Mouse (Mus musculus) inflammation-experienced regulatory T-cells, adult 6 months (primary cell): ENCODE measurements around the gene Etv6. TPM values are rescaled to one million over a fixed set of nuclear protein-coding genes. Genes with fewer than 3 reads are reported as not detected.
A peak's percentile ranks its signal among the peaks of the same experiment; 100 is the strongest.

Experiments used
- ATAC-seq: one replicate; pipeline ENCODE4 v1.8.0; 2017
- polyA plus RNA-seq, 3 experiments: library from polyadenylated mRNA; unstranded; fragments of 100-300 nt; shearing (Covaris generic); gene quantifications; one replicate each; pipeline ENCODE4 v1.2.1; 2017

Gene Etv6
- polyA plus RNA-seq, 3 experiments from 2014 or later: 10.0 to 16.8 (median 11.9) TPM

DNA sequence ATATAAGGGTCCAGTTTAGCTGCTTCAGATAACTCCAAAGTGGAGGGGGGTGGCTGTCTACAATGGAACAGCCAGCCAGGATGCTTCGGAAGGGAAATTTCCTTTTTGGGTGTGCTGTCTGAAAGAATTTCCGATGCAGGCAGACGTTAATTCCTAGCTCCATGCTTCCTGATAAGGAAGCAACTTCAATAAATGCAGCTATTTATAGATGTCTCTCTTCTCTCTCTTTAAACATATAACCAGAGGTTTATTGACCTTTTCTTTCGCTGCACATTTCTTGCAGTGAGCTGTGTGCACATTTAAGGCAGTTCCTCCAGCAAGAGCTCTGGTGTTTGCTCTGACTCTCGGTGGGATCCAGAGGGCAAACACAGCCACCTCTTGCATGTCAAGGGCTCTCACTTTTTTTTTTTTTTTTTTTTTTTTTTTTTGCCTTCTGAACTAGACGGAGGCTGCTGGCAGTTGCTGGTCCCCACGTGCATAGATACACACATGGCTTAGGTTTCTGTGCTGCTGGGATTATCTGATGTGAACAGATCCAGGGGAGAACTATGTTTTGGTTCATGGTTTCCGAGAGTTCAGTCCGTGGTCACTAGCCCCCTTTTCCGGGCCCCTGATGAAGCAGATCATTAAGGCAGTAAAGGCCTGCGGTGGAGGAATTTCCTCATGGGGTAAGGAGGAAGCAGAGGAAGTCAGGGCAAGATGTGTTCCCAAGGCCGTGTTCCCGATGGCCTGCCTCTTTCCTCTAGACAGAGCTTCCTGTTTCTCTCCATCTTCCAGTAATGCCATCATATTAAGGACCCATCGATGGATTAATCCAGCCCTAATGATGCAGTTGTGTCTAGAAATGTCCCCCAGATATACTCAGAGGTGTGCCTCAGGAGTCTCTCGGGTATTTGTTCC lies 109.0 kb downstream of the Etv6 start:
- ATAC-seq: no peak

DNA sequence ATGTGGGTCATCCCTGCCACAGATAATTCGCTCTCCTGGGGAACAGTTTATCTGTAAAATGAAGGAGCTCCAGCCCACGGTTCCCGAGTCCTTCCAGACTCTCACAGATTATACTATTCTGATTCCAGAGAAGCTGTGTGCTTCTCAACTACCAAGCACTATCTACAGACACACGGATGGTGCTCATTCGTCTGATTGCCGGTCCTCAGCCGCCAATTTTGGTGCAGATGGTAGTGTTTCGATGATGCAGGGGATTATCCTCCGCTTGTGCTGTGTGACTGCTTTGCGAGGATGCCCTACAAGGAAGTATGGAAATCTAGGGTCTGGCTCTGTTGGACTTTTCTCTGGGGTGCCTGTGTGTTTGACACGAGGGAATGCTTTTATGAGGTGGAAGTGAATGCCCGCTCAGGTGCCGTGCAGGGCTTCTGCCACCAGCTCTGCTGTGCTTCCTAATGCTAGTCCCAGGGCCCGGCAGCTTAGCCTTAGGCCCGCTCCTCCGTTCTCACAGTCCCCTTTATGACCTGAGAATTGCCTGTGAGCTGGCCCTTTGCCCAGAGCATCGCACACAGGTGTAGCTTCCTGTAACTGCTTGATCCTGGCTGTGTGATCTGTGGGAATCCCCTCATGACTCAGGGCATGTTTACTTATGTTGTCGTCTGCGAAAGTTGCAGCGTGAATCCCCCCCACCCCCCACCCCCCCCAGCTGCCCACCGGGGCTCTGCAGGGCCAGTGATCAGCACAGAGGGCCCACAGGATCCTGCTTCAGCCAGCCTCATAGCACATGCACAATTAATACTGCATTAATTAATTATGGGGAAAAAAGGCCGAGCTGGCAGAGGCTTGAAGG lies 112.3 kb downstream of the Etv6 start:
- ATAC-seq: peak; percentile 95

- peak; percentile 19 for ATAC-seq
Measured at GRCm38 (mm10) chr6:134148443-134148942, 113.0 kb downstream of the Etv6 start.

DNA sequence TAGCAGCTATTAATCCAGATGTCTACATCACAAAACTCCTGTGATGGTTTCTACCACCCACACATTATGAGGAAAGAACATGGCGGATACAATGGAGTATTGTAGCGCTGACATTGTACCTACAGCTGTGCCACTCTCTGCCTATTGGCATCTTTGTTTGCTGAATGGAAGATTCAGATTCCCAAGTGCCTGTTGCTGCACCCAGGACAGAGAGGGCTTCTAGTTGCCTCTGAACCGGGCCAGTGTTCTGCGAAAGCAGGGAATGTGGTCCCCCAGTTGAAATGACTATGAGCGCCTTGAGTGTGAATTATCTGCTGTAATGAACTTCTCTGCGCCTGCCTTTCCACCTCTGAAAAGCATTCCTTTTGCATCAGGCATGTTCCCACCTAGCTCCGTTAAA lies 114.1 kb downstream of the Etv6 start:
- ATAC-seq: no peak

GRCm38 (mm10) chr6:134151022-134151680 lies 115.7 kb downstream of the Etv6 start:
- no peak for ATAC-seq

DNA sequence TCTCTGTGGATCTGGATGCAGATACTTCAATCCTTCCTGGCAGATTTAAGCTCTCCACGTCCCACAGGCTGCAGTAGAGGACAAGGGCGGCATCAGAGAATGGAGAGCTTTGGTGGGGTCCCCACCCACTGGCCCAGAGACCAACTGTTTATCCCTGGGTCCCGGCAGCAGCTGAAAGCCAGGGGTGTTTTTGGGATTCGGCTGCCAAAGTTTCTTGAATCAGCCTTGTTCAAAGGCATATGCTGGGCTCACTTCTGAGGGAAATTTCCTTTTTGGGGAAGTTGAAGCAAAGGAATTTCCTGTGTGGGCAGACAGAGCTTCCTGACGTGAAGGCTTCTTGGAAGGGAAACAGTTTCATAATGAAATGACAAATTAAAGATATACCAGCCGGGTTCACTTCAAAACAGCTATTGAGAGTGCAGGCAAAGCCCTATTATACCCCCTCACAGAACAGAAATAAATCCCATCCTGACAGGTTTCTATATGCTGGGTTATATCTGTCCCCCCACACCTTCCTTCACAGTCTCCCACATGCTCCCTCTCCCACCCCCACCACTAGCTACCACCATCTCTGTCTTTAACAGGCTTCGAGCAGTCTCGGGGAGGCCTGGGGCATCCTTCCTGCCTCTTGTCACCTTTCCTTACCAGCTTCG lies 116.5 kb downstream of the Etv6 start:
- ATAC-seq: no peak

GRCm38 (mm10) chr6:134152539-134152938 lies 117.0 kb downstream of the Etv6 start:
- ATAC-seq: no peak

DNA sequence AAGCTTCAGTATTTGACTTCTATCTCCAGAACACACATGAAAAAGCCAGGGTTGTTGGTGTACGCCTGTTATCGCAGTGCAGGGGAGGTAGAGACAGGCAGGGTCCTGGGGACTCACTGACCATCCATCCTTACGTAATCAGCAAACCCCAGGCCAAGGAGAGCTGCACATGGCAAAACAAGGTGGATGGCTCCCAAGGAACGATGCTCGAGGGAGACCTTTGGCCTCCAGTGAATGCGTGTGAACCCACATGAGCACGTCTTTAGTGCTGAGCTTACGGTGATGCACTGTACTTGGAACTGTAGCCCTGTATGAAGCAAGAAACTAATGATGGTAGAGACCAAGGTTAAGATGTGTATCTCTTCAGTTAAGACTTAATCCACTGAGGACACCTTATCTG lies 119.2 kb downstream of the Etv6 start:
- ATAC-seq: no peak

- ATAC-seq: no peak
Measured at GRCm38 (mm10) chr6:134155900-134156623, 120.6 kb downstream of the Etv6 start.

GRCm38 (mm10) chr6:134157533-134158115 lies 122.1 kb downstream of the Etv6 start:
- no peak for ATAC-seq

- ATAC-seq: no peak
Measured at GRCm38 (mm10) chr6:134158201-134158600, 122.7 kb downstream of the Etv6 start.

DNA sequence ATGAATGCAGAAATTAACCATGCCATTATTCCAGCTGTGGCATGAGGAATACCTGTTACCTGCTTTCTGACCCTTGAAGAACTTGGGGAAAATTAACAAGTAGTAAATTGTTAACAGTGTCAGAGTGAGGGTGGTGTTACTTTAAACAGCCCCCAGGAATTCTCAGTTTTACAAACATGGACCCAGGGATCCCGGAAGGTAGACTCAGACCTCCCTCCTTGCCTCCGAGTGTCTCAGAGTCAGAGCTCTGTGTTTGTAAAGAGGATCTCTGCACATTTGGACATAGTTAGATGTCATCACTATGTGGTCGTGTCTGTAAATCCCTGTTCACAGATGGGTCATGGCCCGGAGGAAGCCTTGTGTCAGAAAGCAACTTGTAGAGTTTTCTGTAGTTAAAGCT lies 124.2 kb downstream of the Etv6 start:
- no peak for ATAC-seq

DNA sequence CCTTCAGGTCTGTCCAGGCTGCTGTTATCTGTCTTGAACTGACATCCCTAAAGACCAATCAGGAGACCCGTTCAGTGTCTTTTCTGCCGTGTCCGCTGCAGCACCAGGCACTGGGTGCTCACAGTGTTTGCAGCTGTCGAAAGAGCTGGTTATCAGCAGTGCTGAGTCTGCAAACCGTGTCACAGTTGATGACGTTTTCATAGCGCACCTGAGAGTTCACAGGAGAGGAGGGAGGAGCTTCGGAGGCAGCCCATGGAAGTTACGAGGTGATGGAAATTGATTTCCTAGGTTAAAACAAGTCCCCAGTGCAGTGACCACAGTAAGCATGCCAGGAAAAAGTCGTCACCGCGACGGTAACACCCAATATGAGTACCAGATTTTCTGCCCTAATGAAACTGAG lies 125.5 kb downstream of the Etv6 start:
- no peak for ATAC-seq

DNA sequence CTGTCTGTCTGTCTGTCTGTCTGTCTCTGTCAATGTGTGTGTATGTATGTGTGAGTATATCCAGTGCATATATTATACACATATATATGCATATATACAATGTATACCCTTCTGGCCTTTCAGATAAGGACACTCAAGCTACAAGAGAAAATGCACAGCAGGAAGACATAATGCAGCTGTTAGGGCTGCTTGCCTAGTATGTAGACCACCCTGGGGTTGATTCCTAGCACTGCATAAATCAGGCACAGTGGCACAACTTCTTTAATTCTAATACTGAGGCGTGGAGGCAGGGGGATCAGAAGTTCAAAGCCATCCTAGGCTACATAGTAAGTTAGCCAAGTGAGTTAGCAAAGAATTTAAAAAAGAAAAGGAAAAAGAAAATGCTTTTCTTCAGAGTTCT lies 127.8 kb downstream of the Etv6 start:
- ATAC-seq: no peak

DNA sequence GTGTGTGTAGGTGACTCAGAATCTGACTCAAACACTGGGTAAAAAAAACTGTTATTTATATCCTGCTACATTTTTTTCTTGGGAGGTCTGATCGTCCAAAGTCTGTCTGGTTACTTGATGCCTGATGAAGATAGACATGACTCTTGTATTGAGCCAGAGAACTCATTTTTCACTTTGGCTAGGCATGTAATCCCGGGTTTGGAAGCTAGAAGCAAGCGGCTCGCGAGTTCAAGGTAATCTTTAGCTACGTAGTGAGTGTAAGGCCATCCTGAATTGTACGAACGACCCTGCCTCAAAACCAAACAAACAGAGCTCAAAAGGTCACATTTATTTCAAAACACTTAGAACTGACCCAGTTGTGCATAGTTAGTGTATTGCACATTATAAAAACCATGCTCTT lies 128.9 kb downstream of the Etv6 start:
- no peak for ATAC-seq

DNA sequence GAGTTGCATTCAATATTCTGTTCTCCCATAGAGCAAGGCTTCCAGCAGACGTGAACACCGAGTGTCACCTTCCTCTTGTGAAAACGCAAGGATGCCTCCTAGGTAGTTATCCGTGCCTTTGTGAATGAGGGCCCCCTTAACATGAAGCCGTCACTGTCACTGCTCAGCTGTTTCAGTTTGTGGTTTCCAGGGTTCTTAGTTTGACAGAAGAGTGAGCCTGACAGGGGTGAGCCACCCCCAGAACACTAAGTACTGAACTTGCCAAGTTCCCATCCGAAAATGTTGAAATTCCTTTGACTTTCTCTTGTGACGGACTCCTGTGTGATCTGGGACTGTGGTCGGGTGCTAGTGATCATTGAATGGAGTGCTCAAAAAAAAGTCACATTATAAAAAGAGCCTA lies 129.5 kb downstream of the Etv6 start:
- ATAC-seq: no peak

DNA sequence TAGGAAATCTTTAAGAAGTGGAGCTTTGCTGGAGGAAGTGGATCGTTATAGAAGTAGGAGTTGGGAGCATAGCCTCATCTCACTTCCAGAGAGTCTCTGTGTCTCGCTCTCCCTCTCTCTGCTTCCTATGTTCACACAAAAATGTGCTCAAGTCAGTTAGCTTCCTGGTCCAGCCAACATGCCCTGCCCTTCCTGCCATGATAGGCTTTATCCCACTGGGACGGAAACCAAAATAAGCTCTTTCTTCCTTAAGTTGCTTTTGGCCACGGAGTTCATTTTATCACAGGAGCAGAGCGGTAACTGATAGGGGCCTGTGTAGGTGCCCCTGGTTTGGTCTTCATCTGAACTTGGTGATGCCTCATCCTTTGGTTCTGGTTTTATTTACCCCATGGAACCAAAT lies 132.5 kb downstream of the Etv6 start:
- no peak for ATAC-seq

- peak; percentile 75 for ATAC-seq
Measured at GRCm38 (mm10) chr6:134168799-134169198, 133.3 kb downstream of the Etv6 start.

DNA sequence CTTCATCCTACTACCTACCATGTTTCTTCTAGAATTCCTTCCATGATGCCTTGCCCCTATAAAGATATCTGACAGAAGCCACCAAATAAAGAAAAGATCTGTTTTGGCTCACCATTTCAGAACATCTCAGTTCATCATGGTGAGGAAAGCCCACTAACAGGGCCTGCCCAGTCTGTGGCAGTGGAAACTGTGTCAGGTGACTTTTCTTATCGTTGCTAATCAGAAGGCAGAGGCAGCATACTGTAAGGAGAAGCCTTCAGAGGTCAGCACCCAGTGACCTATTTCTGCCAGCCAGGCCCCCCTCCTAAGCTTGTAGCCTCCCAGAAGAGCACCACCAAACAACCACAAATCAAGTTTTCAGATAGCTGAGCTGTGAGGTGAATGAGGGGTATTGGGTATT lies 135.7 kb downstream of the Etv6 start:
- no peak for ATAC-seq

DNA sequence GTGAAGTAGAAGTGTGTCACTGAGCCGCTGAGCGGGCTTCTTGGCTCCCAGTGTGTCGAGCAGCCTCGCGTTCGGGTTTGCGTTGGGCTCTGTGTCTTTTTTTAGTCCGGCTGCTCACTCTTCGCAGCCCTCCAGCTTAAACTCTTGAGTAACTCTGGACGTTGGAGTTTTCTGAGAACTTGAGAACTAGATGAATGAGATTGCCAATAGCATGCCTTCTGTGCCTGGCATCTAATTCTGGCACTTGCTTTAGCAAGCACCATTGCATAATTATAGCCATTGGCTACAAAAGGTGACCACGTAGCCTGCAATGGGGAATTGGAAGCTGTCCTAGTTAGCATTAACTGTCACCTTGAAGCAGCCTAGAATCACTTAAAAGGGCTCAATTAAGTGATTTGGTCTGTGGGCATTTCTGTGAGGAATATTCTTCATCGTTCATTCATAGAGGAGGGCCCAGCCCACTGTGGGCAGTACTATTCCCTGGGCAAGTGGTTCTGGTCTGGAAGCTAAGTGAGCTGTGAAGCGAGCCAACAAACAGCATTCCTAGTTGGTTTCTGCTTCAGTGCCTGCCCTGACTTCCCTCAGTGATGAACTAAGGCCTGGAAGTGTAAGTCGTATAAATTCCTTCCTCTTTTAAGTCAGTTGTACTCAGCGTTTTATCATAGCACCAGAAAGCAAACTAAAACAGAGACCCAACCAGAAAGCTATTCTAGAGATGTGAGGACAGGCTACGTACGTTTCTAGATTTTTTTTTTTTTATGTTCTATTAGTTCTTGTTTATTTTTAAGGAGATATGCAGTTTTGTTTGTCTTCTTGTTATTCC lies 136.6 kb downstream of the Etv6 start:
- no peak for ATAC-seq
